Mouse (Mus musculus): ENCODE measurements around the gene 2410131K14Rik. TPM values are rescaled to one million over a fixed set of nuclear protein-coding genes. Genes with fewer than 3 reads are reported as not detected.
A peak's percentile ranks its signal among the peaks of the same experiment; 100 is the strongest.

Gene 2410131K14Rik
- 1.1 and 1.2 TPM in 2 replicates for polyA plus RNA-seq (2012; rRNA removed)
- 0.85 and 1.2 TPM in 2 replicates for polyA plus RNA-seq (2014; fragmentation: Nextera tagmentation; extraction: Ambion mirVana)

- no peak within 1 kb of the TSS for H3K27ac ChIP-seq
- H3K36me3 ChIP-seq (replicated peaks; ENCODE audit: control insufficient read depth, insufficient read depth, low read depth) = no peaks in the 10 kb centered on the region
- H3K27me3 ChIP-seq (ENCODE audit: control insufficient read depth, insufficient read depth, low read length) = no peaks in the 10 kb centered on the region
- peaks cover 0 to 9% of the 10 kb centered on the region in 2 experiments; a peak in 1 of 4 replicates for H3K4me1 ChIP-seq (replicated peaks; ENCODE audit: control insufficient read depth in 2 of 2, insufficient read depth in 2 of 2, low read length in 1 of 2)
- peak within 1 kb of the TSS; percentile 51 to 75 for H3K4me3 ChIP-seq (ENCODE audit: insufficient read depth in 1 of 2, low read depth in 2 of 2, low read length in 2 of 2)
- peak; percentile 25; the same call in 1 of the 2 replicates for TF ChIP-seq CTCF (IDR thresholded peaks at IDR 0.05; ENCODE audit: low read depth)
- no peak for TF ChIP-seq EP300 (IDR thresholded peaks at IDR 0.05; ENCODE audit: low read depth)
- ATAC-seq (ENCODE audit: insufficient read depth) (peak; percentile 100), DNase-seq (ENCODE audit: low read depth in 3 of 3, low spot score in 3 of 3) (peak; percentile 87 to 91 (median 89))
- no peaks in the 10 kb centered on the region for H3K9me3 ChIP-seq (ENCODE audit: control insufficient read depth, low read length)
- peak within 1 kb of the TSS; percentile 72 for H3K4me2 ChIP-seq (ENCODE audit: low read depth)
- under 1% methylated on average over 68 of the region's 68 CpGs for WGBS (ENCODE audit: insufficient replicate concordance)
- peak within 1 kb of the TSS; percentile 27; the same call in 1 of the 2 replicates for H3K9ac ChIP-seq (replicated peaks)
These were observed at the start of gene 2410131K14Rik, which contains the start of gene Rnft2 for GRCm38 (mm10) chr5:118244606-118245443. TSS of gene 2410131K14Rik (plus strand) at chr5:118245227. TSS of gene Rnft2 (minus strand) at chr5:118245116.

- H3K9ac ChIP-seq (replicated peaks) = no peak overlapping the region
- ATAC-seq (ENCODE audit: insufficient read depth) (no peak), DNase-seq (ENCODE audit: low read depth in 3 of 3, low spot score in 3 of 3) (no peak)
- H3K27me3 ChIP-seq (ENCODE audit: control insufficient read depth, insufficient read depth, low read length) = no peaks in the 10 kb centered on the region
- H3K27ac ChIP-seq = no peak overlapping the region
- no peak overlapping the region for H3K4me2 ChIP-seq (ENCODE audit: low read depth)
- no peaks in the 10 kb centered on the region for H3K36me3 ChIP-seq (replicated peaks; ENCODE audit: control insufficient read depth, insufficient read depth, low read depth)
- H3K4me3 ChIP-seq (ENCODE audit: insufficient read depth in 1 of 2, low read depth in 2 of 2, low read length in 2 of 2) = no peak overlapping the region
- TF ChIP-seq EP300 (IDR thresholded peaks at IDR 0.05; ENCODE audit: low read depth) (no peak), CTCF (IDR thresholded peaks at IDR 0.05; ENCODE audit: low read depth) (no peak)
- H3K9me3 ChIP-seq (ENCODE audit: control insufficient read depth, low read length) = no peaks in the 10 kb centered on the region
- H3K4me1 ChIP-seq (replicated peaks; ENCODE audit: control insufficient read depth in 2 of 2, insufficient read depth in 2 of 2, low read length in 1 of 2) = no peaks in the 10 kb centered on the region
- 47% methylated on average over 13 of the region's 13 CpGs for whole genome bisulfite sequencing (ENCODE audit: insufficient replicate concordance)
These were observed 47.6 kb upstream of the 2410131K14Rik start for GRCm38 (mm10) chr5:118197421-118197820.

- Histone ChIP-seq H3K9ac (replicated peaks) (no peak overlapping the region), H3K4me1 (replicated peaks; ENCODE audit: control insufficient read depth in 2 of 2, insufficient read depth in 2 of 2, low read length in 1 of 2) (no peaks in the 10 kb centered on the region), H3K27ac (no peak overlapping the region), H3K4me2 (ENCODE audit: low read depth) (no peak overlapping the region), H3K36me3 (replicated peaks; ENCODE audit: control insufficient read depth, insufficient read depth, low read depth) (no peaks in the 10 kb centered on the region), H3K4me3 (ENCODE audit: insufficient read depth in 1 of 2, low read depth in 2 of 2, low read length in 2 of 2) (no peak overlapping the region), H3K9me3 (ENCODE audit: control insufficient read depth, low read length) (no peaks in the 10 kb centered on the region), H3K27me3 (ENCODE audit: control insufficient read depth, insufficient read depth, low read length) (no peaks in the 10 kb centered on the region)
- no peak for TF ChIP-seq CTCF (IDR thresholded peaks at IDR 0.05; ENCODE audit: low read depth)
- no peak for DNase-seq (ENCODE audit: low read depth in 3 of 3, low spot score in 3 of 3)
- WGBS (ENCODE audit: insufficient replicate concordance) = 62% methylated on average over 5 of the region's 5 CpGs
- no peak for ATAC-seq (ENCODE audit: insufficient read depth)
These were observed 45.4 kb upstream of the 2410131K14Rik start for GRCm38 (mm10) chr5:118199670-118200069.

GRCm38 (mm10) chr5:118204675-118205440, 40.2 kb upstream of the 2410131K14Rik start:
- Histone ChIP-seq H3K36me3 (replicated peaks; ENCODE audit: control insufficient read depth, insufficient read depth, low read depth) (no peaks in the 10 kb centered on the region), H3K27me3 (ENCODE audit: control insufficient read depth, insufficient read depth, low read length) (no peaks in the 10 kb centered on the region), H3K9ac (replicated peaks) (no peak overlapping the region), H3K27ac (no peak overlapping the region), H3K4me3 (ENCODE audit: insufficient read depth in 1 of 2, low read depth in 2 of 2, low read length in 2 of 2) (no peak overlapping the region), H3K4me1 (replicated peaks; ENCODE audit: control insufficient read depth in 2 of 2, insufficient read depth in 2 of 2, low read length in 1 of 2) (no peaks in the 10 kb centered on the region), H3K4me2 (ENCODE audit: low read depth) (no peak overlapping the region), H3K9me3 (ENCODE audit: control insufficient read depth, low read length) (no peaks in the 10 kb centered on the region)
- no peak for ATAC-seq (ENCODE audit: insufficient read depth)
- DNase-seq (ENCODE audit: low read depth in 3 of 3, low spot score in 3 of 3) = no peak
- WGBS (ENCODE audit: insufficient replicate concordance) = 39% methylated on average over 16 of the region's 16 CpGs
- TF ChIP-seq EP300 (IDR thresholded peaks at IDR 0.05; ENCODE audit: low read depth) = no peak
- TF ChIP-seq CTCF (IDR thresholded peaks at IDR 0.05; ENCODE audit: low read depth) = no peak

- ATAC-seq (ENCODE audit: insufficient read depth) (no peak), DNase-seq (ENCODE audit: low read depth in 3 of 3, low spot score in 3 of 3) (no peak)
- TF ChIP-seq EP300 (IDR thresholded peaks at IDR 0.05; ENCODE audit: low read depth) (no peak), CTCF (IDR thresholded peaks at IDR 0.05; ENCODE audit: low read depth) (no peak)
- Histone ChIP-seq H3K9me3 (ENCODE audit: control insufficient read depth, low read length) (no peaks in the 10 kb centered on the region), H3K36me3 (replicated peaks; ENCODE audit: control insufficient read depth, insufficient read depth, low read depth) (no peaks in the 10 kb centered on the region), H3K4me1 (replicated peaks; ENCODE audit: control insufficient read depth in 2 of 2, insufficient read depth in 2 of 2, low read length in 1 of 2) (no peaks in the 10 kb centered on the region), H3K4me3 (ENCODE audit: insufficient read depth in 1 of 2, low read depth in 2 of 2, low read length in 2 of 2) (no peak overlapping the region), H3K27ac (no peak overlapping the region), H3K4me2 (ENCODE audit: low read depth) (no peak overlapping the region), H3K9ac (replicated peaks) (no peak overlapping the region), H3K27me3 (ENCODE audit: control insufficient read depth, insufficient read depth, low read length) (no peaks in the 10 kb centered on the region)
- WGBS (ENCODE audit: insufficient replicate concordance) = 58% methylated on average over 8 of the region's 8 CpGs
These were observed 39.2 kb upstream of the 2410131K14Rik start for GRCm38 (mm10) chr5:118205852-118206251.

All from liver, embryonic 14.5 days (tissue).